Mouse (Mus musculus): ENCODE measurements around the gene Pmpcb.

GRCm38 (mm10) chr5:21802907-21803306, 66.0 kb downstream of the Pmpcb start:
- TF ChIP-seq TAL1 (IDR thresholded peaks at IDR 0.05; ENCODE audit: low read length) (no peak), GATA1 (IDR thresholded peaks at IDR 0.05; ENCODE audit: low read length) (no peak)

All from erythroblast, embryonic 14.5 days (primary cell).